Mouse (Mus musculus) midbrain, embryonic 15.5 days (tissue): Measurements from ENCODE around the gene Tcea2. TPM values are rescaled to one million over a fixed set of nuclear protein-coding genes. Genes with fewer than 3 reads are reported as not detected.

Source experiments
- ATAC-seq: fragments of 200-750 bp; cut with Nextera tagmentation; replicated peaks from 2 replicates; pipeline ENCODE4 v1.8.0; 2017; ENCODE audit warnings: moderate TSS enrichment
- H3K27ac ChIP-seq: fragments of 300-500 bp; sonication (generic); 2 replicates; pipeline ENCODE4 v1.5.1; 2015; ENCODE audit warnings: mild to moderate bottlenecking, inconsistent platforms
- H3K27me3 ChIP-seq: fragments of 300-500 bp; sonication (generic); replicated peaks from 2 replicates; pipeline ENCODE4 v1.6.1; 2015; ENCODE audit warnings: inconsistent platforms
- H3K36me3 ChIP-seq: fragments of 300-500 bp; sonication (generic); replicated peaks from 2 replicates; pipeline ENCODE4 v1.6.1; 2015; ENCODE audit warnings: inconsistent platforms
- H3K4me1 ChIP-seq: fragments of 300-500 bp; sonication (generic); 2 replicates; pipeline ENCODE4 v1.6.1; 2015; ENCODE audit warnings: inconsistent platforms
- H3K4me2 ChIP-seq: fragments of 300-500 bp; sonication (generic); 2 replicates; pipeline ENCODE4 v1.6.1; 2015; ENCODE audit warnings: inconsistent platforms, mild to moderate bottlenecking, moderate library complexity
- H3K4me3 ChIP-seq: fragments of 300-500 bp; sonication (generic); 2 replicates; pipeline ENCODE4 v1.5.1; 2015; ENCODE audit warnings: mild to moderate bottlenecking, inconsistent platforms
- H3K9ac ChIP-seq: fragments of 300-500 bp; sonication (generic); 2 replicates; pipeline ENCODE4 v1.6.1; 2015; ENCODE audit warnings: mild to moderate bottlenecking, inconsistent platforms
- H3K9me3 ChIP-seq: fragments of 300-500 bp; sonication (generic); 2 replicates; pipeline ENCODE4 v1.6.1; 2016; ENCODE audit warnings: inconsistent platforms
- WGBS: fragments of 180-500 bp; shearing (Covaris S2); methylation state at CpG from one replicate; pipeline ENCODE4 v1.1.7; 2015; ENCODE audit warnings: mixed read lengths; 5-methylcytosine and 5-hydroxymethylcytosine counted together
- polyA plus RNA-seq: library from polyadenylated mRNA; unstranded; fragments of >200 nt; fragmentation: Nextera tagmentation; extraction: Ambion mirVana; gene quantifications from 2 replicates; pipeline ENCODE4 v1.2.1, GENCODE M21; 2015

The Tcea2 gene
- polyA plus RNA-seq, 1 experiment from 2014 or later, result 52.2 TPM

DNA sequence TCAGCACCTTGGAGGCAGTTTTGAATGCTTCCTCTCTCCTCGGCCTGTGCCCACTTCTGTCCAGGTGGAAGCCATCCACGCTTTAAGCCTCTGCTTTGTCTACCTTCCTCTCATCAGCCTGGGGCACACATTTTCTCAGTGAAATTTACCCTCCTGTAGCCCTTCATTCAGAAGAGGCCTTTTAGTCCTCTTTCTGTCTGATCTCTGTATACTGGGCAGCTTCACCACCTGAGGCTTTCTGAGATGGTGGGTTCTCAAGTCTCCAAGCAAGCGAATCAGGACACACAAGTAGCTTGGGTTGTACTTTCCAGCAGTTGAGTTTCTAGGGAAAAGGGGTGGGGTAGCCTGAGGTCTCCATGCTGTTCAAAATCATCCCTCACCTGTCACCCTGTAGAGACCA, 12.2 kb downstream of the Tcea2 start:
- WGBS, result 94% methylated on average over 3 of the region's 3 CpGs
- Histone ChIP-seq H3K36me3 (peaks cover 7% of the 10 kb centered on the region; the same call in 1 of the 2 replicates), H3K9ac (0 out of 2 replicates have a peak overlapping the region, but pooled peaks have one; percentile 86), H3K4me2 (peak overlapping the region; percentile 96), H3K4me3 (peak overlapping the region; percentile 70; the same call in 1 of the 2 replicates), H3K27me3 (no peaks in the 10 kb centered on the region), H3K9me3 (no peaks in the 10 kb centered on the region), H3K4me1 (peaks cover 19% of the 10 kb centered on the region), H3K27ac (no peak overlapping the region)
- no peak for ATAC-seq

- 0% methylated on average over 75 of the region's 75 CpGs for WGBS
- Histone ChIP-seq H3K36me3 (peaks cover 4% of the 10 kb centered on the region; the same call in 1 of the 2 replicates), H3K27ac (peak within 1 kb of the TSS; percentile 79), H3K9ac (peak within 1 kb of the TSS; percentile 86), H3K4me2 (peak within 1 kb of the TSS; percentile 96), H3K9me3 (no peaks in the 10 kb centered on the region), H3K4me1 (peaks cover 19% of the 10 kb centered on the region), H3K4me3 (peak within 1 kb of the TSS; percentile 70), H3K27me3 (no peaks in the 10 kb centered on the region)
- peak; percentile 88 for ATAC-seq
Measured at GRCm38 (mm10) chr2:181693339-181694280, 13.5 kb downstream of the Tcea2 start, which contains the start of gene Rgs19. Rgs19 (minus strand) TSS chr2:181693977.

DNA sequence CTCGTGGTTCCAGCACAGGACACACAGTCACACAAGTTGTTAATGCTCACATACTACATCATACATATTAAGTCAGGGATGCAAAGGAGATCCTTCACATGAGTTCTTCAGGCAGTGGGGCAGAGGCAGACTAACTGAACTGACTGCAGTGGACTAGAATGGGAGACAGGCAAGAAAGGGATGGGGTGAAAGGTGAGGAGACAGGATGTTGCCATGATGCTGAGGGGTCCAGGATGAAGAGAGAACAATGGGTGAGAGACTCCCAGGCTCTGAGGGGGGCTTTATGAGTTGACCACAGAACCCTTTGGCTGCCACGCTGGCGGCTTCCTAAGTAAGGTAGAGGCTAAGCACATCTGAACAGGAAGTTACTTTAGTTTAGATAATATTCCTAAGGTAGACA, 14.5 kb downstream of the Tcea2 start:
- no peak for ATAC-seq
- Histone ChIP-seq H3K4me3 (no peak overlapping the region; the same call in 1 of the 2 replicates), H3K27ac (no peak overlapping the region), H3K9ac (no peak overlapping the region), H3K9me3 (no peaks in the 10 kb centered on the region), H3K4me2 (peak overlapping the region; percentile 96), H3K27me3 (no peaks in the 10 kb centered on the region), H3K36me3 (no peaks in the 10 kb centered on the region), H3K4me1 (peaks cover 19% of the 10 kb centered on the region)
- 83% methylated on average over 3 of the region's 3 CpGs for WGBS

- no peak overlapping the region for H3K27ac ChIP-seq
- no peaks in the 10 kb centered on the region for H3K36me3 ChIP-seq
- H3K4me2 ChIP-seq, result no peak overlapping the region
- H3K27me3 ChIP-seq, result no peaks in the 10 kb centered on the region
- no peaks in the 10 kb centered on the region for H3K9me3 ChIP-seq
- H3K9ac ChIP-seq, result no peak overlapping the region
- peaks cover 19% of the 10 kb centered on the region for H3K4me1 ChIP-seq
- no peak for ATAC-seq
- no peak overlapping the region for H3K4me3 ChIP-seq
- 77% methylated on average over 1 of the region's 1 CpGs for WGBS
Measured at GRCm38 (mm10) chr2:181695776-181696175, 15.7 kb downstream of the Tcea2 start.

DNA sequence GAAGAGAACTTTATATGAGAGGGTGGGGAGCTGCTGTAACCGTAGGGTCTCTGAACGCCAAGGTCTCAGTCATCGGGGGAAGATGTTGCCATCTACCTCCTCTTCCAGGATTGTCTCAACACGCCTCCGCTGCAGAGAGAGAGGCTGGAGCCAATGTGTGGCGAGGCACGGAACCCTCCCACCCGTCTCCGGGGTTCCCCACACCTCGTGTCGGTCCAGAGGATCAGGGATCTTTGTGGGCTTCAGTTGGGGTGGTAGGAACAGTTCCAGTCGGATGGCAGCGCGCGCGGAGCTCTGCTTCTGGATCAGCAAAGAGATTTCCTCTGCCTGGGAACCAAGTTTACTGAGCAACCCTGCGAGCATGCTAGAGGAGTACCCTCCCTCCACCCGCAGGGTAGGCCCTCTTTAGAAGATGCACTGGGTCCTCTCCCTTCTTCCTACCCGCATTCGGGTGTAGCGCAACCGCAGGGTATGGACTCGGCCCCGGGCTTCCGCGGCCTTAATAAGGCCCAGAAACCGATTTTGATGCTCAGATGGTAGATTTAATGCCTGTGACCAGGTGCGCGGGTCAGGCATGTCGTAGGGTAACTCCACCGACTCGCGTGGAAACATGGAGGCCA, 16.8 kb downstream of the Tcea2 start:
- Histone ChIP-seq H3K9me3 (no peaks in the 10 kb centered on the region), H3K9ac (no peak overlapping the region), H3K4me2 (no peak overlapping the region), H3K4me1 (peaks cover 19% of the 10 kb centered on the region), H3K27me3 (no peaks in the 10 kb centered on the region), H3K27ac (no peak overlapping the region), H3K4me3 (no peak overlapping the region), H3K36me3 (no peaks in the 10 kb centered on the region)
- no peak for ATAC-seq
- WGBS, result 79% methylated on average over 33 of the region's 33 CpGs

DNA sequence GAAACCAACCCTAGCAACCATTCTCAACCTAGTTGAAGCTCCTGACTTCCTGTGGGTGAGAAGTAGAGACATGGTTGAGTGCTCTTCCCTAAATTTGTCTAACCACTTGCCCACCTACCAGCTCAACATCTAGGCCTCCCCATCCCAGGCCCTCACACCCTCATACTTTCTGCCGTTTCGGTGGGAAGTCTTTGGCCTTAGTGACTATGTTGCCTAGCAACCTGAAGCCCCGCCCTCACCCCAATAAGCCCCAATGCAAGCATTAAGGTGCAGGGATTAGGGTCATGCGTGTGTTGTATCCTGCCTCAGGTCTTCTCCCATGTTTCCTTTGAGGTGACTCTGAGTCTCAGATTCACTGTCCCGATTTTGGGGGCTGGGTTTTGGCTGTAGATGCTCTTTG, 18.1 kb downstream of the Tcea2 start, which contains the start of gene Lkaaear1:
Gene Lkaaear1 (minus strand): TSS at position 202 of the 400 bp plus-strand sequence.
- Histone ChIP-seq H3K4me1 (peaks cover 6% of the 10 kb centered on the region), H3K27ac (no peak within 1 kb of the TSS), H3K4me3 (no peak within 1 kb of the TSS), H3K4me2 (no peak within 1 kb of the TSS), H3K36me3 (no peaks in the 10 kb centered on the region), H3K9me3 (no peaks in the 10 kb centered on the region), H3K27me3 (no peaks in the 10 kb centered on the region), H3K9ac (no peak within 1 kb of the TSS)
- 38% methylated on average over 5 of the region's 5 CpGs for whole genome bisulfite sequencing
- ATAC-seq, result no peak

DNA sequence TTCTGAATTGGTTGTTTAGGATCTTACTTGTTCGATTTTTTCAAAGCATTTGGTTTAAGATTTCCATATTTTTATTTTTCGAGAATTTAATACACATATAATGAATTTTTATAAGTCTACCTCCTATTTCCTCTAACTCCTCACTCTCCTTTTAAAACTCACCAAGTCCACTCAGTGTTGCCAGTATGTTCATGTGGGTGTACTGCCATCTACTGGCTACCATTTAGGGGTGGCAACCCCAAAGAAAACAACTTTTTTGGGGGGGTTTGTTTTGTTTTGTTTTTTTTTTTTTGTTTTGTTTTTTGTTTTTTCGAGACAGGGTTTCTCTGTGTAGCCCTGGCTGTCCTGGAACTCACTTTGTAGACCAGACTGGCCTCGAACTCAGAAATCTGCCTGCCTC, 26.6 kb downstream of the Tcea2 start:
- Histone ChIP-seq H3K4me2 (no peak overlapping the region), H3K36me3 (no peaks in the 10 kb centered on the region), H3K9ac (no peak overlapping the region), H3K4me1 (no peaks in the 10 kb centered on the region), H3K27me3 (no peaks in the 10 kb centered on the region), H3K4me3 (no peak overlapping the region), H3K27ac (no peak overlapping the region), H3K9me3 (no peaks in the 10 kb centered on the region)
- WGBS, result 36% methylated on average over 4 of the region's 4 CpGs
- no peak for ATAC-seq

DNA sequence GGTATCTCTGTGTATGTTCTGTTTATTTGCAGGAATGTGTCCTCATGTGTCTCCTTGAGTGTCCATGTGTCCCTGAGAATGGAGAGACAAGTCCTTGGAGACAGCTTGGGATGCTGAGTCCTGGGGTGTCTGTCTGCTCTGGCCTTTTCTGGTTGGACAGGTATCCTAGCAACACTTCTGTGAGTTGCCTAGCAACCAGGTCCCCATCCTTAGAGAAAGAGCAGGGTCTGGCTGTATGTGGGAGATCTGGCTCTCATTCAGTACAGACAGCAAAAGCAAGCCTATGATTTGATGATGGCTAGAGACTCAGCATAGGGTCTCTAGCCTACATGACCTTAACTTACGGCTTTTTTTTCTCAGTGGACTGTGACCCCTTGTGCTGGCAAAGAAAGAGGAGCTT, 33.6 kb downstream of the Tcea2 start:
- 41% methylated on average over 1 of the region's 1 CpGs for WGBS
- peak overlapping the region; percentile 62; the same call in 1 of the 2 replicates for H3K4me3 ChIP-seq

DNA sequence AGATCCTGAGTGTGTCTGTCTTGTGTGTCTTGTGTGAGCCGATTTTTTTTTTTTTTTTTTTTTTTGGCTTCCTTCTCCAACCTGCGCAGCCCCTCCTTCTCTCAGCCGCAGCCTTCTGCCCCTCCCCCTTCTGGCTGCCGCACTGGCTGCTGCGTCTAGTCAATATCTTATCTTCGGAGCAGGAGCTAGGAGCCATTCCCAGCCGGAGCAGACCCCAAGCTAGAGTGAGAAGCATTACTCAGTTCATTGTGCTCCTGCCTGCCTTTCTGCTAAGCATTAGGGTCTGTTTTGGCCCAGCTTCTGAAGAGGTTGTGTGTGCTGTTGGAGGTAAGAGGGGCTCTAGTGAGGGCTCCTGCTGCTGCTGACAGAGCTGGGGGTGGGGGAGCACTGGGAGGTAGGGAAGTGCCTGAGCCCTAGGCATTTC, 34.8 kb downstream of the Tcea2 start, which contains the start of gene Oprl1:
Gene Oprl1 (plus strand): TSS at position 114 of the 424 bp plus-strand sequence.
- Histone ChIP-seq H3K9ac (peak within 1 kb of the TSS; percentile 77), H3K27me3 (no peaks in the 10 kb centered on the region), H3K4me2 (peak within 1 kb of the TSS; percentile 87), H3K36me3 (peaks cover 6% of the 10 kb centered on the region; the same call in 1 of the 2 replicates), H3K27ac (peak within 1 kb of the TSS; percentile 94), H3K9me3 (no peaks in the 10 kb centered on the region), H3K4me3 (peak within 1 kb of the TSS; percentile 62), H3K4me1 (peaks cover 48% of the 10 kb centered on the region)
- peak; percentile 86 for ATAC-seq
- 1% methylated on average over 7 of the region's 7 CpGs for WGBS

More for the DNA sequence above, 33.6 kb downstream of the Tcea2 start:
- H3K27ac ChIP-seq, result peak overlapping the region; percentile 94
- 0 out of 2 replicates have a peak overlapping the region, but pooled peaks have one; percentile 77 for H3K9ac ChIP-seq
- peaks cover 2% of the 10 kb centered on the region; the same call in 1 of the 2 replicates for H3K36me3 ChIP-seq
- ATAC-seq, result peak; percentile 90
- no peaks in the 10 kb centered on the region for H3K9me3 ChIP-seq
- H3K4me2 ChIP-seq, result peak overlapping the region; percentile 87
- peaks cover 48% of the 10 kb centered on the region for H3K4me1 ChIP-seq
- no peaks in the 10 kb centered on the region for H3K27me3 ChIP-seq

DNA sequence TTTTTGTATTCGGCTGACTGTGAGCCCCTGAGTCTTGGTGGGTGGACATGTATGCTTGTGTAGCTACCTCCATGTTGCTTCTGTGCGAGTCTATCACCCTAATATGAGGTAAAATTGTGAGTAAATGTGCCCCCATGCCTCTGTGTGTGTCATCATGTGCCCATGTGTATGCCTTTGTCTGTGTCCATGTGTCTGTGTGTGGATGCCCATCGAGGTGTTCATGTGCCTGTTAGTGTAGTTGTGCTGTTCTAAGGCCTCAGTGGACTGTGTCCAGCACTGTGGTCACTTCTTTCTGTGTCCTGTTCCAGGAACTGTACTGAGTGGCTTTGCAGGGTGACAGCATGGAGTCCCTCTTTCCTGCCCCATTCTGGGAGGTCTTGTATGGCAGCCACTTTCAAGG, 35.3 kb downstream of the Tcea2 start:
- peaks cover 11% of the 10 kb centered on the region; the same call in 1 of the 2 replicates for H3K36me3 ChIP-seq
- H3K9me3 ChIP-seq, result no peaks in the 10 kb centered on the region
- H3K9ac ChIP-seq, result peak overlapping the region; percentile 77
- peak overlapping the region; percentile 62 for H3K4me3 ChIP-seq
- ATAC-seq, result peak; percentile 26
- WGBS, result 46% methylated on average over 3 of the region's 3 CpGs
- peaks cover 49% of the 10 kb centered on the region for H3K4me1 ChIP-seq
- no peaks in the 10 kb centered on the region for H3K27me3 ChIP-seq
- H3K27ac ChIP-seq, result peak overlapping the region; percentile 94
- H3K4me2 ChIP-seq, result peak overlapping the region; percentile 87

GRCm38 (mm10) chr2:181716991-181717390, 36.9 kb downstream of the Tcea2 start:
- Histone ChIP-seq H3K27ac (no peak overlapping the region), H3K4me2 (peak overlapping the region; percentile 87), H3K9ac (peak overlapping the region; percentile 5; the same call in 1 of the 2 replicates), H3K36me3 (peaks cover 13% of the 10 kb centered on the region; the same call in 1 of the 2 replicates), H3K27me3 (no peaks in the 10 kb centered on the region), H3K4me1 (peaks cover 52% of the 10 kb centered on the region), H3K9me3 (no peaks in the 10 kb centered on the region), H3K4me3 (peak overlapping the region; percentile 62)
- ATAC-seq, result no peak
- WGBS, result 42% methylated on average over 3 of the region's 3 CpGs

GRCm38 (mm10) chr2:181720061-181720460, 40.0 kb downstream of the Tcea2 start:
- no peak for ATAC-seq

More at GRCm38 (mm10) chr2:181720061-181720460, 40.0 kb downstream of the Tcea2 start:
- no peak overlapping the region for H3K27ac ChIP-seq
- H3K4me1 ChIP-seq, result peaks cover 38% of the 10 kb centered on the region
- no peaks in the 10 kb centered on the region for H3K27me3 ChIP-seq
- no peak overlapping the region for H3K9ac ChIP-seq
- no peaks in the 10 kb centered on the region for H3K9me3 ChIP-seq
- H3K4me3 ChIP-seq, result no peak overlapping the region
- WGBS, result 29% methylated on average over 3 of the region's 3 CpGs
- peaks cover 13% of the 10 kb centered on the region; the same call in 1 of the 2 replicates for H3K36me3 ChIP-seq
- no peak overlapping the region for H3K4me2 ChIP-seq
